Mouse (Mus musculus) hindbrain, embryonic 11.5 days (tissue): ENCODE results near the gene Ewsr1. TPM values are rescaled to one million over a fixed set of nuclear protein-coding genes. Genes with fewer than 3 reads are reported as not detected.
A peak's percentile ranks its signal among the peaks of the same experiment; 100 is the strongest.

Experiments used
- ATAC-seq: fragments of 200-750 bp; cut with Nextera tagmentation; 2 replicates; pipeline ENCODE4 v1.8.0; 2017; ENCODE audit warnings: mild to moderate bottlenecking, moderate TSS enrichment, moderate library complexity; ENCODE audit not compliant: low FRiP score
- DNase-seq: peaks from one replicate; pipeline ENCODE4 v3.0.0-alpha.2; 2015; ENCODE audit warnings: low spot score
- H3K27ac ChIP-seq: fragments of 300-500 bp; sonication (generic); 2 replicates; pipeline ENCODE4 v1.5.1; 2014; ENCODE audit warnings: mild to moderate bottlenecking, low read depth, low read length
- H3K27me3 ChIP-seq: fragments of 300-500 bp; sonication (generic); 2 replicates; pipeline ENCODE4 v1.6.1; 2014; ENCODE audit warnings: mild to moderate bottlenecking, low read length, moderate library complexity, mixed read lengths; ENCODE audit not compliant: control insufficient read depth, insufficient read depth
- H3K36me3 ChIP-seq: fragments of 300-500 bp; sonication (generic); 2 replicates; pipeline ENCODE4 v1.6.1; 2014; ENCODE audit warnings: mild to moderate bottlenecking, low read length, moderate library complexity, mixed read lengths; ENCODE audit not compliant: control insufficient read depth, insufficient read depth
- H3K4me1 ChIP-seq: fragments of 300-500 bp; sonication (generic); replicated peaks from 2 replicates; pipeline ENCODE4 v1.6.1; 2014; ENCODE audit warnings: low read length, mixed read lengths; ENCODE audit not compliant: control insufficient read depth, insufficient read depth
- H3K4me2 ChIP-seq: fragments of 300-500 bp; sonication (generic); replicated peaks from 2 replicates; pipeline ENCODE4 v1.6.1; 2014; ENCODE audit warnings: mild to moderate bottlenecking, low read depth, low read length
- H3K4me3 ChIP-seq: fragments of 300-500 bp; sonication (generic); 2 replicates; pipeline ENCODE4 v1.5.1; 2014; ENCODE audit warnings: low read depth, low read length
- H3K9ac ChIP-seq: fragments of 300-500 bp; sonication (generic); 2 replicates; pipeline ENCODE4 v1.6.1; 2014; ENCODE audit warnings: low read depth, low read length
- H3K9me3 ChIP-seq: fragments of 300-500 bp; sonication (generic); 2 replicates; pipeline ENCODE4 v1.6.1; 2016; ENCODE audit warnings: low read length; ENCODE audit not compliant: control insufficient read depth
- whole genome bisulfite sequencing: fragments of 180-500 bp; shearing (Covaris S2); extraction: QIAGEN DNeasy Blood & Tissue Kit; methylation state at CpG from one replicate; pipeline ENCODE4 v1.1.7; 2014; 5-methylcytosine and 5-hydroxymethylcytosine counted together
- polyA plus RNA-seq: library from polyadenylated mRNA; unstranded; fragments of >200 nt; fragmentation: Nextera tagmentation; extraction: Ambion mirVana; gene quantifications from 2 replicates; pipeline ENCODE4 v1.2.1, GENCODE M21; 2014

The Ewsr1 gene
- polyA plus RNA-seq, 1 experiment from 2014 or later = 463 TPM

GRCm38 (mm10) chr11:5100801-5101200 lies 1.7 kb upstream of the Ewsr1 start:
- ATAC-seq (no peak), DNase-seq (no peak)
- no peaks in the 10 kb centered on the region; the same call in none of the 2 replicates for H3K4me1 ChIP-seq
- H3K27ac ChIP-seq = no peak overlapping the region
- no peak overlapping the region for H3K4me3 ChIP-seq
- H3K27me3 ChIP-seq = no peaks in the 10 kb centered on the region
- WGBS = 47% methylated on average over 5 of the region's 5 CpGs
- no peaks in the 10 kb centered on the region for H3K36me3 ChIP-seq
- H3K9me3 ChIP-seq = no peaks in the 10 kb centered on the region
- peak overlapping the region; percentile 67 for H3K4me2 ChIP-seq
- no peak overlapping the region for H3K9ac ChIP-seq

- ATAC-seq (peak; percentile 22; the same call in 1 of the 2 replicates), DNase-seq (no peak)
- WGBS = 4% methylated on average over 7 of the region's 7 CpGs
- H3K9me3 ChIP-seq = no peaks in the 10 kb centered on the region
- no peaks in the 10 kb centered on the region for H3K27me3 ChIP-seq
- no peaks in the 10 kb centered on the region for H3K36me3 ChIP-seq
- H3K4me1 ChIP-seq = no peaks in the 10 kb centered on the region; the same call in none of the 2 replicates
- H3K27ac ChIP-seq = no peak overlapping the region; the same call in 1 of the 2 replicates
- peak overlapping the region; percentile 92 for H3K9ac ChIP-seq
- peak overlapping the region; percentile 67 for H3K4me2 ChIP-seq
- H3K4me3 ChIP-seq = peak overlapping the region; percentile 68
Measured at GRCm38 (mm10) chr11:5100283-5100682, 1.2 kb upstream of the Ewsr1 start.

- DNase-seq = peak; percentile 89
- Histone ChIP-seq H3K4me1 (no peaks in the 10 kb centered on the region; the same call in none of the 2 replicates), H3K4me3 (peak overlapping the region; percentile 68), H3K36me3 (no peaks in the 10 kb centered on the region), H3K4me2 (peak overlapping the region; percentile 67), H3K9me3 (no peaks in the 10 kb centered on the region), H3K27ac (peak overlapping the region; percentile 95), H3K27me3 (no peaks in the 10 kb centered on the region), H3K9ac (peak overlapping the region; percentile 92)
- WGBS = under 1% methylated on average over 30 of the region's 31 CpGs
- ATAC-seq = peak; percentile 78
Measured at GRCm38 (mm10) chr11:5099576-5100183, 614 bp upstream of the Ewsr1 start.

GRCm38 (mm10) chr11:5098035-5098735 lies 881 bp downstream of the Ewsr1 start:
- H3K9me3 ChIP-seq = no peaks in the 10 kb centered on the region
- H3K27ac ChIP-seq = peak overlapping the region; percentile 95
- ATAC-seq (peak; percentile 0; the same call in 1 of the 2 replicates), DNase-seq (no peak)
- H3K36me3 ChIP-seq = no peaks in the 10 kb centered on the region
- no peaks in the 10 kb centered on the region for H3K27me3 ChIP-seq
- H3K9ac ChIP-seq = peak overlapping the region; percentile 92
- no peaks in the 10 kb centered on the region; the same call in none of the 2 replicates for H3K4me1 ChIP-seq
- under 1% methylated on average over 44 of the region's 44 CpGs for WGBS
- peak overlapping the region; percentile 80 for H3K4me2 ChIP-seq
- peak overlapping the region; percentile 68 for H3K4me3 ChIP-seq

GRCm38 (mm10) chr11:5096480-5097020 lies 2.5 kb downstream of the Ewsr1 start:
- Histone ChIP-seq H3K27me3 (no peaks in the 10 kb centered on the region), H3K4me3 (peak overlapping the region; percentile 68), H3K9ac (no peak overlapping the region), H3K27ac (no peak overlapping the region), H3K9me3 (no peaks in the 10 kb centered on the region), H3K4me2 (peak overlapping the region; percentile 80; the same call in 1 of the 2 replicates), H3K4me1 (no peaks in the 10 kb centered on the region; the same call in none of the 2 replicates), H3K36me3 (no peaks in the 10 kb centered on the region)
- WGBS = 81% methylated on average over 8 of the region's 8 CpGs
- no peak for ATAC-seq
- DNase-seq = no peak

GRCm38 (mm10) chr11:5095877-5096276 lies 3.2 kb downstream of the Ewsr1 start:
- Histone ChIP-seq H3K4me2 (no peak overlapping the region), H3K36me3 (no peaks in the 10 kb centered on the region), H3K9me3 (no peaks in the 10 kb centered on the region), H3K4me3 (no peak overlapping the region), H3K4me1 (no peaks in the 10 kb centered on the region; the same call in none of the 2 replicates), H3K9ac (no peak overlapping the region; the same call in 1 of the 2 replicates), H3K27me3 (no peaks in the 10 kb centered on the region), H3K27ac (no peak overlapping the region)
- WGBS = 88% methylated on average over 5 of the region's 5 CpGs
- ATAC-seq (no peak), DNase-seq (no peak)

- Histone ChIP-seq H3K4me1 (no peaks in the 10 kb centered on the region), H3K9me3 (no peaks in the 10 kb centered on the region), H3K4me3 (no peak overlapping the region), H3K9ac (no peak overlapping the region), H3K27ac (no peak overlapping the region), H3K4me2 (no peak overlapping the region), H3K27me3 (no peaks in the 10 kb centered on the region), H3K36me3 (peaks cover 7% of the 10 kb centered on the region)
- peak; percentile 49 for DNase-seq
- ATAC-seq = no peak
- 60% methylated on average over 2 of the region's 2 CpGs for WGBS
Measured at GRCm38 (mm10) chr11:5091706-5092105, 7.4 kb downstream of the Ewsr1 start.

GRCm38 (mm10) chr11:5089147-5089546 lies 9.9 kb downstream of the Ewsr1 start:
- no peak overlapping the region for H3K4me3 ChIP-seq
- no peaks in the 10 kb centered on the region for H3K4me1 ChIP-seq
- H3K9me3 ChIP-seq = no peaks in the 10 kb centered on the region
- H3K36me3 ChIP-seq = peaks cover 12% of the 10 kb centered on the region
- H3K27ac ChIP-seq = no peak overlapping the region
- H3K27me3 ChIP-seq = no peaks in the 10 kb centered on the region
- no peak overlapping the region for H3K4me2 ChIP-seq
- no peak overlapping the region for H3K9ac ChIP-seq
- DNase-seq (no peak), ATAC-seq (no peak)
- WGBS = 89% methylated on average over 1 of the region's 1 CpGs
